Mouse (Mus musculus) midbrain, embryonic 15.5 days (tissue): ENCODE measurements around the gene Flvcr2. TPM values are rescaled to one million over a fixed set of nuclear protein-coding genes. Genes with fewer than 3 reads are reported as not detected.
A peak's percentile ranks its signal among the peaks of the same experiment; 100 is the strongest.

Source experiments
- ATAC-seq: fragments of 200-750 bp; cut with Nextera tagmentation; replicated peaks from 2 replicates; pipeline ENCODE4 v1.8.0; 2017; ENCODE audit warnings: moderate TSS enrichment
- H3K27ac ChIP-seq: fragments of 300-500 bp; sonication (generic); 2 replicates; pipeline ENCODE4 v1.5.1; 2015; ENCODE audit warnings: mild to moderate bottlenecking, inconsistent platforms
- H3K27me3 ChIP-seq: fragments of 300-500 bp; sonication (generic); replicated peaks from 2 replicates; pipeline ENCODE4 v1.6.1; 2015; ENCODE audit warnings: inconsistent platforms
- H3K36me3 ChIP-seq: fragments of 300-500 bp; sonication (generic); replicated peaks from 2 replicates; pipeline ENCODE4 v1.6.1; 2015; ENCODE audit warnings: inconsistent platforms
- H3K4me1 ChIP-seq: fragments of 300-500 bp; sonication (generic); 2 replicates; pipeline ENCODE4 v1.6.1; 2015; ENCODE audit warnings: inconsistent platforms
- H3K4me2 ChIP-seq: fragments of 300-500 bp; sonication (generic); 2 replicates; pipeline ENCODE4 v1.6.1; 2015; ENCODE audit warnings: inconsistent platforms, mild to moderate bottlenecking, moderate library complexity
- H3K4me3 ChIP-seq: fragments of 300-500 bp; sonication (generic); 2 replicates; pipeline ENCODE4 v1.5.1; 2015; ENCODE audit warnings: mild to moderate bottlenecking, inconsistent platforms
- H3K9ac ChIP-seq: fragments of 300-500 bp; sonication (generic); 2 replicates; pipeline ENCODE4 v1.6.1; 2015; ENCODE audit warnings: mild to moderate bottlenecking, inconsistent platforms
- H3K9me3 ChIP-seq: fragments of 300-500 bp; sonication (generic); 2 replicates; pipeline ENCODE4 v1.6.1; 2016; ENCODE audit warnings: inconsistent platforms
- WGBS: fragments of 180-500 bp; shearing (Covaris S2); methylation state at CpG from one replicate; pipeline ENCODE4 v1.1.7; 2015; ENCODE audit warnings: mixed read lengths; 5-methylcytosine and 5-hydroxymethylcytosine counted together
- polyA plus RNA-seq: library from polyadenylated mRNA; unstranded; fragments of >200 nt; fragmentation: Nextera tagmentation; extraction: Ambion mirVana; gene quantifications from 2 replicates; pipeline ENCODE4 v1.2.1, GENCODE M21; 2015

The Flvcr2 gene
- polyA plus RNA-seq, 1 experiment from 2014 or later = 5.7 TPM

DNA sequence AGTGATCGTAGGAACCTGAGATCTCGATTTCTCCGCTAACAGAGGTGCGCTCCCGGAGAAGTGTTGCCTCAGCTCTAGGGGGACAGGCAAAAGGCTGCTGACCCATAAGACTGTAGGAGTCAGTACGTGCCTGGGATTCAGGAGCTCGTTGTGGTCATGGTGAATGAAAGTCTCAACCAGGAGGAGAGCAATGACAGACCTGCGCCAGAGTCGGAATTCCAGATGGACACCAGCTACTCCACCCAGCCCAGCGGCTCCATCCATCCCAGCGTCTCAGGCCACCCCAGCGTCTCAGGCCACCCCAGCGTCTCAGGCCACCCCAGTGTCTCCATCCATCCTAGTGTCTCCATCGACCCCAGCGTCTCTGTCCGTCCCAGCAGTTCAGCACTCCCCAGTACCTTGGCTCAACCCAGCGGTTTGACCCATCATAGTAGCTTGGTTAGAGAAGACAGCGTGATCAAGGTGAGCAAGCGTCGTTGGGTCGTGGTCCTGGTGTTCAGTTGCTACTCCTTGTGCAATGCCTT, 419 bp downstream of the Flvcr2 start:
- Histone ChIP-seq H3K36me3 (no peaks in the 10 kb centered on the region), H3K9ac (0 out of 2 replicates have a peak overlapping the region, but pooled peaks have one; percentile 21), H3K4me1 (peaks cover 13% of the 10 kb centered on the region), H3K4me3 (peak overlapping the region; percentile 37), H3K27ac (no peak overlapping the region), H3K4me2 (peak overlapping the region; percentile 74), H3K9me3 (no peaks in the 10 kb centered on the region), H3K27me3 (peaks cover 7% of the 10 kb centered on the region)
- ATAC-seq = no peak
- WGBS = 19% methylated on average over 21 of the region's 21 CpGs

DNA sequence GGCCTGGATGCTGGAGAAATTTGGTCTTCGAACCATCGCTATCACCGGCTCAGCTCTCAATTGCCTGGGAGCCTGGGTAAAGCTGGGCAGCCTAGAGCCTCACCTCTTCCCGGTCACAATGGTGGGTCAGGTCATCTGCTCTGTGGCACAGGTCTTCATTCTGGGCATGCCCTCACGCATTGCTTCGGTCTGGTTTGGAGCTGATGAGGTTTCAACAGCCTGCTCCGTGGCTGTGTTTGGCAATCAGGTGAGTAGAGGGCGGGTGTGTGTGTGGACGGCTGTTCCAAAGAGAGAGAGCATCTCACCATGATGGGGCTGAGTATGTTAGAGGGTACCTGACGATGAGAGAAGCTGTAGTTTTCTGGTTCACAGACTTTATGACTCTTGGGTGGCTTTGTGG, 1.0 kb downstream of the Flvcr2 start:
- H3K4me2 ChIP-seq = peak overlapping the region; percentile 74; the same call in 1 of the 2 replicates

GRCm38 (mm10) chr12:85749861-85750260, 3.5 kb downstream of the Flvcr2 start:
- 92% methylated on average over 9 of the region's 9 CpGs for WGBS
- peaks cover 7% of the 10 kb centered on the region for H3K27me3 ChIP-seq
- H3K4me3 ChIP-seq = no peak overlapping the region
- H3K9me3 ChIP-seq = no peaks in the 10 kb centered on the region
- no peak for ATAC-seq
- no peak overlapping the region for H3K27ac ChIP-seq
- H3K9ac ChIP-seq = no peak overlapping the region
- H3K4me1 ChIP-seq = peaks cover 13% of the 10 kb centered on the region
- H3K4me2 ChIP-seq = no peak overlapping the region
- H3K36me3 ChIP-seq = no peaks in the 10 kb centered on the region

More for the DNA sequence above, 1.0 kb downstream of the Flvcr2 start:
- no peaks in the 10 kb centered on the region for H3K9me3 ChIP-seq
- H3K4me1 ChIP-seq = peaks cover 13% of the 10 kb centered on the region
- H3K27ac ChIP-seq = no peak overlapping the region
- no peak for ATAC-seq
- no peak overlapping the region for H3K9ac ChIP-seq
- 91% methylated on average over 10 of the region's 10 CpGs for WGBS
- H3K36me3 ChIP-seq = no peaks in the 10 kb centered on the region
- peaks cover 7% of the 10 kb centered on the region for H3K27me3 ChIP-seq
- peak overlapping the region; percentile 37; the same call in 1 of the 2 replicates for H3K4me3 ChIP-seq

GRCm38 (mm10) chr12:85752116-85752515, 5.8 kb downstream of the Flvcr2 start:
- no peaks in the 10 kb centered on the region for H3K36me3 ChIP-seq
- H3K27me3 ChIP-seq = peaks cover 3% of the 10 kb centered on the region
- WGBS = 94% methylated on average over 6 of the region's 6 CpGs
- H3K9ac ChIP-seq = no peak overlapping the region
- H3K4me2 ChIP-seq = no peak overlapping the region
- H3K4me3 ChIP-seq = no peak overlapping the region
- no peaks in the 10 kb centered on the region for H3K4me1 ChIP-seq
- H3K27ac ChIP-seq = no peak overlapping the region
- H3K9me3 ChIP-seq = no peaks in the 10 kb centered on the region
- no peak for ATAC-seq

GRCm38 (mm10) chr12:85753223-85753622, 6.9 kb downstream of the Flvcr2 start:
- no peak for ATAC-seq
- 55% methylated on average over 2 of the region's 2 CpGs for WGBS
- Histone ChIP-seq H3K36me3 (no peaks in the 10 kb centered on the region), H3K27ac (no peak overlapping the region), H3K9ac (no peak overlapping the region), H3K4me1 (no peaks in the 10 kb centered on the region), H3K27me3 (no peaks in the 10 kb centered on the region), H3K4me3 (no peak overlapping the region), H3K9me3 (no peaks in the 10 kb centered on the region), H3K4me2 (no peak overlapping the region)

- WGBS = 72% methylated on average over 5 of the region's 5 CpGs
- Histone ChIP-seq H3K9ac (no peak overlapping the region), H3K4me2 (no peak overlapping the region), H3K36me3 (no peaks in the 10 kb centered on the region), H3K9me3 (no peaks in the 10 kb centered on the region), H3K4me3 (no peak overlapping the region), H3K4me1 (no peaks in the 10 kb centered on the region), H3K27me3 (no peaks in the 10 kb centered on the region), H3K27ac (no peak overlapping the region)
- ATAC-seq = no peak
Observed at GRCm38 (mm10) chr12:85754611-85755265, 8.4 kb downstream of the Flvcr2 start.

DNA sequence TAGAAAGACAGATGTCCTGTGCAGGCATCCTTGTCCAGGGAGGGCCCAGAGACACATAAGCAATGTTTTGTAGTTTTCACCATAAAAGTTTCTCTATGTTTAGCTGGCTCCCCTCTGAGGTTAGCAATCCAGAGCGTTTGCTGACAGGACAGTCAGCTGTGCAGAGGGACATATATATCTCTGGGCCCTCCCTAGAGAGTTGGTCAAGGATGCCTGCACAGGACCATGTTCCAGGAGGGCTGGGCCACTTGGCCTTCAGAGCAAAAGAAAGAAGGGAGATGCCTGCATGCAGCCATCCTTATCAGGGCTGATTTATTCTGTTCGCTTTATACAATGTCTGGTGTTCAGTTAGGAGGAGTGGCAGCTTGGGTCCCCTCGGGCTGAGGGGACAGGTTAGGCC, 10.1 kb downstream of the Flvcr2 start:
- Histone ChIP-seq H3K4me3 (no peak overlapping the region), H3K9me3 (no peaks in the 10 kb centered on the region), H3K9ac (no peak overlapping the region), H3K27ac (no peak overlapping the region), H3K27me3 (no peaks in the 10 kb centered on the region), H3K36me3 (no peaks in the 10 kb centered on the region), H3K4me2 (no peak overlapping the region), H3K4me1 (no peaks in the 10 kb centered on the region)
- no peak for ATAC-seq
- WGBS = 85% methylated on average over 3 of the region's 3 CpGs

DNA sequence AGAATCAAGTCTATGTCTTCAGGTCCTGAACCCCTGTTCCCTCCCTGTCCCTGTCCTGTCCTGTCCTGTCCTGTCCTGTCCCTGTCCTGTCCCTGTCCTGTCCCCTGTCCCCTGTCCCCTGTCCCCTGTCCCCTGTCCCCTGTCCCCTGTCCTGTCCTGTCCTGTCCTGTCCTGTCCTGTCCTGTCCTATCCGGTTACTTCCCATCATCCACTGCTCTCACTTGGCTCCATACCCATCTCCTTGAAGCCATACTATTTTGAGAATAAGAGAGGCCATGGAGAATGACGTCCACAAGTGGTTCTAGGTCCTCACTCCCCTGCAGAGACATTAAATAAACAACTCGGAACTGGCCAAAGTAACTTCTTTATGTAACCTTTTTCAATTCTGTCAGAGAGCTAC, 10.7 kb downstream of the Flvcr2 start:
- Histone ChIP-seq H3K36me3 (no peaks in the 10 kb centered on the region), H3K4me3 (no peak overlapping the region), H3K4me1 (no peaks in the 10 kb centered on the region), H3K9ac (no peak overlapping the region), H3K27me3 (no peaks in the 10 kb centered on the region), H3K9me3 (no peaks in the 10 kb centered on the region), H3K27ac (no peak overlapping the region), H3K4me2 (no peak overlapping the region)
- no peak for ATAC-seq
- 67% methylated on average over 3 of the region's 3 CpGs for WGBS

- Histone ChIP-seq H3K27me3 (no peaks in the 10 kb centered on the region), H3K4me1 (no peaks in the 10 kb centered on the region), H3K9ac (no peak overlapping the region), H3K9me3 (no peaks in the 10 kb centered on the region), H3K27ac (no peak overlapping the region), H3K4me2 (no peak overlapping the region), H3K36me3 (no peaks in the 10 kb centered on the region), H3K4me3 (no peak overlapping the region)
- 86% methylated on average over 8 of the region's 8 CpGs for WGBS
- ATAC-seq = no peak
Observed at GRCm38 (mm10) chr12:85758741-85759140, 12.4 kb downstream of the Flvcr2 start.

DNA sequence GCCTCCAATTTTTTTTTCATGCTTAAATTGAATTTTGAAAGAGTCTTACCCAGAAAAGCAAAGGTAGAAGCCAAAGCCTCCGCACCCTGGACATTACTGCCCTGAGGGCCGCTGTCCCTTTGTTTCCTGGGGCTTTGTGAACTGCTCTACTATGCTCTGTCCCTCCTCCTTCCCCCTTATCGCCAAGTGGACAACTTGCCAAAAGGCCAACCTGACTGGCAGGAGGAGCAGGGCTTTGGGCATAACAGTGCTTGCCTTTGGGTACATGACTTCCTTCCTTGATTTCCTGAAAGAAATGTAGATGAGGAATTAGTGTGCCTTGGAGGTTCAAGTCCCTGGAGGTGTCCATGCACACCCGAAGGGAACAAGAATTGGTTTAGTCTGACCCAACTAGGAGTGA, 15.1 kb downstream of the Flvcr2 start:
- Histone ChIP-seq H3K27me3 (no peaks in the 10 kb centered on the region), H3K9me3 (no peaks in the 10 kb centered on the region), H3K9ac (no peak overlapping the region), H3K4me2 (no peak overlapping the region), H3K36me3 (no peaks in the 10 kb centered on the region), H3K4me1 (no peaks in the 10 kb centered on the region), H3K27ac (no peak overlapping the region), H3K4me3 (no peak overlapping the region)
- ATAC-seq = no peak
- WGBS = 85% methylated on average over 4 of the region's 4 CpGs

- no peaks in the 10 kb centered on the region for H3K9me3 ChIP-seq
- no peaks in the 10 kb centered on the region for H3K4me1 ChIP-seq
- 66% methylated on average over 1 of the region's 1 CpGs for WGBS
- H3K27me3 ChIP-seq = no peaks in the 10 kb centered on the region
- no peak overlapping the region for H3K4me2 ChIP-seq
- H3K9ac ChIP-seq = no peak overlapping the region
- H3K4me3 ChIP-seq = no peak overlapping the region
- ATAC-seq = no peak
- H3K36me3 ChIP-seq = no peaks in the 10 kb centered on the region
- H3K27ac ChIP-seq = no peak overlapping the region
Observed at GRCm38 (mm10) chr12:85764686-85765085, 18.3 kb downstream of the Flvcr2 start.

DNA sequence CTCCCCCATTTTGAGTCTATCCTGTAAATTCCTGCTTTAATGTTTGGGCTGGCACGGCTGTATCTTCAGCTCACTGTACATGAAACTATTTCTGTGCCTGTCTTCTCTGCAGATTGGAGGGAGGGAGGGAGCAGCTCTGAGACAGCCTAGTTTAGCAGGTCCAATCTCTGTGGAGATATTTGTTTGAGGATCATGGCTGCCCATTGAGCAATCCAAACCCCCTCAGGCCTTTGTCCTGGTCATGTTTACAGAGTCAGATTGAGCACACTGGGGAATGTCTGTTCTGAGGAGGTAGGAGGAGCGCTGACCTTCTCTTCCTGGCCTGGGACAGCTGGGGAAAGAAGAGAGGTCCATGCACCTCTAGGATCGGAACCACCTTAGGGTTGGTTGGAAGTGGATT, 19.9 kb downstream of the Flvcr2 start:
- 71% methylated on average over 3 of the region's 3 CpGs for WGBS
- no peaks in the 10 kb centered on the region for H3K9me3 ChIP-seq
- H3K4me3 ChIP-seq = no peak overlapping the region
- H3K36me3 ChIP-seq = no peaks in the 10 kb centered on the region
- no peak for ATAC-seq
- no peak overlapping the region for H3K9ac ChIP-seq
- H3K27ac ChIP-seq = no peak overlapping the region
- no peaks in the 10 kb centered on the region for H3K27me3 ChIP-seq
- no peak overlapping the region for H3K4me2 ChIP-seq
- no peaks in the 10 kb centered on the region for H3K4me1 ChIP-seq

DNA sequence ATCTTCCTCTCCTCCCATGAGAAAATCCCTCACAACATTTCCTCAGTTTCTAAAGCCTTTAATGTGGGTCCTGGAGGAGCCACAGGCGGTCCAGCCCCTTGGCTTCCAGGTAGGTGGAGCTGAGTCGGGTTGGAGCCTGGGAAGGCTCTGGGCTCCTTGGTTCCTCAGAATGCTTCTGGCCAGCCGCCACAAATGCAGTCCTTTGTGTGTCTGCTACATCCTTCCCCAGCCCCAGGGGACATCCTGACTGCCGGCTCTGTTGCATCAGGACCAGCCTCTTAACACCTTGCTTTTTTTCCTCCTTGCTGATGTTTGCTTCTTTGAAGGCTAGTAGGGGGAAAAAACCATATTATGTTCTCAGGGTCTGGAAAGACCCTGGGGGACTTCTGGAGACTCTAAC, 21.4 kb downstream of the Flvcr2 start:
- Histone ChIP-seq H3K9ac (no peak overlapping the region), H3K27me3 (no peaks in the 10 kb centered on the region), H3K4me1 (no peaks in the 10 kb centered on the region), H3K4me3 (no peak overlapping the region), H3K9me3 (no peaks in the 10 kb centered on the region), H3K36me3 (no peaks in the 10 kb centered on the region), H3K27ac (no peak overlapping the region), H3K4me2 (no peak overlapping the region)
- no peak for ATAC-seq
- 57% methylated on average over 4 of the region's 4 CpGs for WGBS
